Mouse (Mus musculus) heart, postnatal 0 days (tissue): Measurements from ENCODE around the gene Cux1.

ENCODE experiments used
- CTCF ChIP-seq: IDR thresholded peaks from 2 replicates; pipeline ENCODE4 v1.5.1; 2016; ENCODE audit warnings: antibody characterized with exemption, control low read depth, low read depth
- EP300 ChIP-seq: IDR thresholded peaks from 2 replicates; pipeline ENCODE4 v1.6.1; 2016; ENCODE audit warnings: antibody characterized with exemption, low read depth

GRCm38 (mm10) chr5:136362473-136363230 is 204.6 kb downstream of the Cux1 start:
- TF ChIP-seq EP300 (no peak), CTCF (no peak)
